Comparison of ENCODE assay signal across 8 mouse cellular contexts in the genomic region with DNA sequence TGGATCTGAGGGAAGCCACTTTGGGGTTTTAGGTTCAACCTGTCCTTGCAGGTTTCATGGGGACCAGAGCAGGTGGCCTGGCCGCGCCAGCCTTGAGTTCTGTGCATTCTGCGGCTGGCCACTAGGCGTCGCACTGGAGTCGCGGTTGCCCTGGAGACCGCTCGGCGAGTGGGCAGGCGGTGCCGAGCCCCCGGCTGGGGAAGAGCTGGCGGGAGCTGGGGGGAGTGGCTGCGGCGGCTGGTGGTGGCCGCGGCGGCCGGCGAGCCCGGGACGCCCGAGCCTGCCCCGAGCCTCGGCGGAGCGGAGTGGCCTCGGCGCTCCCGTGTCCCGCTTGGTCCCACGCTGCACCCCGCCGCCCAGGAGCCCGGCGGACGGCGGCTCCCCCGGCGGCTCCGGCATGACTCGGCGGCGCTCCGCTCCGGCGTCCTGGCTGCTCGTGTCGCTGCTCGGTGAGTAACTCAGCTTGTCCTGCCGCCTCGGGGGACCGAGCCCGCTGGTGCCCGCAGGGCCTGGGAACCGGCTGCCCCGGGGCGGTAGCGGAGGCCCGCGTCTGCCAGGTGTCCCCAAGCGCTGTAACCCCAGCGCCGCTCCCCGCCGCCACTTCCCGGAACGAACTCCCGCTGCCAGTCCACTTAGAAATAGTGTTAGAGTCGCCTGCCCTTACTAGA. TPM values are rescaled to one million over a fixed set of nuclear protein-coding genes. Genes with fewer than 3 reads are reported as not detected.
DNase-seq lines count a peak whose midpoint lies in the region; ATAC-seq and TF ChIP-seq lines count a peak whose summit lies in the region.

No protein-coding gene starts in this region.

- peak; percentile 71 to 81 for TF ChIP-seq CTCF in CH12.LX (conservative IDR thresholded peaks at IDR 0.05 in 1 of 2, IDR thresholded peaks at IDR 0.05 in 1 of 2; ENCODE audit: low read depth in 2 of 2, low read length in 2 of 2)

- peak; percentile 36 for TF ChIP-seq RAD21 in CH12.LX (IDR thresholded peaks at IDR 0.05; ENCODE audit: low read depth, low read length)

- H3K36me3 ChIP-seq in CH12.LX (replicated peaks in 1 of 2; ENCODE audit: control insufficient read depth in 1 of 2, insufficient read depth in 1 of 2, low read length in 1 of 2) = no peaks in the 10 kb centered on the region
- no peaks in the 10 kb centered on the region for H3K36me3 ChIP-seq in forebrain, embryonic 16.5 days (ENCODE audit: control insufficient read depth, insufficient read depth)
- H3K36me3 ChIP-seq in neural tube, embryonic 15.5 days = no peaks in the 10 kb centered on the region

- peak overlapping the region in 2 of 3 experiments; percentile 48 to 63 for H3K4me3 ChIP-seq in CH12.LX (replicated peaks in 1 of 3; ENCODE audit: low read depth in 2 of 3, low read length in 2 of 3, poor library complexity in 1 of 3)
- H3K4me3 ChIP-seq in forebrain, embryonic 16.5 days (replicated peaks; ENCODE audit: low read length) = peak overlapping the region; percentile 81
- H3K4me3 ChIP-seq in neural tube, embryonic 15.5 days (replicated peaks) = peak overlapping the region; percentile 79

- no peaks in the 10 kb centered on the region for H3K9me3 ChIP-seq in CH12.LX (replicated peaks; ENCODE audit: low read length)
- H3K9me3 ChIP-seq in forebrain, embryonic 16.5 days (ENCODE audit: control insufficient read depth, low read length) = no peaks in the 10 kb centered on the region
- no peaks in the 10 kb centered on the region for H3K9me3 ChIP-seq in neural tube, embryonic 15.5 days (replicated peaks)

- H3K27ac ChIP-seq in CH12.LX (ENCODE audit: insufficient read depth, low read depth) = no peak overlapping the region
- H3K27ac ChIP-seq in forebrain, embryonic 16.5 days (ENCODE audit: low read length) = peak overlapping the region; percentile 72
- peak overlapping the region; percentile 79 for H3K27ac ChIP-seq in neural tube, embryonic 15.5 days (replicated peaks)

- TF ChIP-seq POLR2A in CH12.LX (IDR thresholded peaks at IDR 0.05; ENCODE audit: low read depth, low read length) = no peak

- intact Hi-C loops in heart, postnatal 25 days (cut with DNase I) = loop anchor here (5.0 kb wide), 1 partner anchor 150 kb away; no protein-coding TSS in a partner anchor

- peak overlapping the region; percentile 74 for H3K4me2 ChIP-seq in CH12.LX (ENCODE audit: insufficient read depth, low read depth, poor library complexity, severe bottlenecking)
- H3K4me2 ChIP-seq in forebrain, embryonic 16.5 days (ENCODE audit: low read length) = peak overlapping the region; percentile 81
- H3K4me2 ChIP-seq in neural tube, embryonic 15.5 days = peak overlapping the region; percentile 96

- H3K79me2 ChIP-seq in CH12.LX (replicated peaks; ENCODE audit: control insufficient read depth, extremely low read depth, insufficient read depth, poor library complexity, severe bottlenecking) = no peaks in the 10 kb centered on the region

- 1% methylated on average over 64 of the region's 71 CpGs for WGBS in forebrain, embryonic 16.5 days
- under 1% methylated on average over 59 of the region's 71 CpGs for WGBS in neural tube, embryonic 15.5 days

- H3K27me3 ChIP-seq in CH12.LX (replicated peaks) = peaks cover 46% of the 10 kb centered on the region
- H3K27me3 ChIP-seq in forebrain, embryonic 16.5 days (replicated peaks; ENCODE audit: control insufficient read depth, insufficient read depth, low read length) = 0 out of 2 replicates have a peak, but pooled peaks cover 4% of the 10 kb centered on the region
- H3K27me3 ChIP-seq in neural tube, embryonic 15.5 days (replicated peaks) = 0 out of 2 replicates have a peak, but pooled peaks cover 6% of the 10 kb centered on the region

- in situ Hi-C loops in CH12.LX (cut with MboI; ENCODE audit: low pct_ligation_motif_present, low pct_unique_long_range_greater_than_20kb, low sequenced_read_pairs) = no loop called here

- H3K9ac ChIP-seq in CH12.LX (ENCODE audit: insufficient read depth, low read depth) = peak overlapping the region; percentile 63; the same call in 1 of the 2 replicates
- peak overlapping the region; percentile 76 for H3K9ac ChIP-seq in forebrain, embryonic 16.5 days (replicated peaks; ENCODE audit: low read depth, low read length)
- peak overlapping the region; percentile 72 for H3K9ac ChIP-seq in neural tube, embryonic 15.5 days (replicated peaks)

- no peak for TF ChIP-seq EP300 in CH12.LX (IDR thresholded peaks at IDR 0.05; ENCODE audit: low read length)

- dilution Hi-C loops in CH12.LX (cut with MboI; ENCODE audit: extremely low pct_ligation_motif_present, extremely low pct_unique_long_range_greater_than_20kb, low sequenced_read_pairs) = no loop called here

- ATAC-seq in forebrain, embryonic 16.5 days = peak; percentile 97
- peak; percentile 91 for ATAC-seq in neural tube, embryonic 15.5 days (ENCODE audit: low FRiP score)

- DNase-seq in CH12.LX (ENCODE audit: extremely low read depth) = peak; percentile 68
- peak; percentile 80 for DNase-seq in cerebellum, adult 11 months
- peak; percentile 77 for DNase-seq in heart, postnatal 25 days (ENCODE audit: low spot score)
- peak; percentile 90 for DNase-seq in layer of hippocampus, adult 11-12 months (ENCODE audit: low spot score)
- peak; percentile 88 to 90 for DNase-seq in lung, adult 18-20 months
- DNase-seq in testis, postnatal 14 days (ENCODE audit: low spot score) = peak; percentile 90

- H3K4me1 ChIP-seq in CH12.LX (ENCODE audit: control insufficient read depth in 1 of 2, insufficient read depth in 2 of 2) = peaks cover 3 to 6% of the 10 kb centered on the region in 2 experiments
- peaks cover 16% of the 10 kb centered on the region for H3K4me1 ChIP-seq in forebrain, embryonic 16.5 days (replicated peaks; ENCODE audit: control insufficient read depth, insufficient read depth, low read length)
- peaks cover 5% of the 10 kb centered on the region; the same call in 1 of the 2 replicates for H3K4me1 ChIP-seq in neural tube, embryonic 15.5 days

TF ChIP-seq in CH12.LX, 34 proteins besides CTCF, POLR2A, EP300 and RAD21:
- TF ChIP-seq MEF2A (IDR thresholded peaks at IDR 0.05; ENCODE audit: borderline replicate concordance, low read depth, low read length) (peak; percentile 18; the same call in 1 of the 2 replicates), MAFK (IDR thresholded peaks at IDR 0.05; ENCODE audit: insufficient replicate concordance, low read length) (no peak), ETS1 (conservative IDR thresholded peaks at IDR 0.05; ENCODE audit: low read depth, low read length) (no peak), MXI1 (IDR thresholded peaks at IDR 0.05; ENCODE audit: low read depth, low read length) (peak; percentile 92), UBTF (IDR thresholded peaks at IDR 0.05; ENCODE audit: low read depth, low read length) (peak; percentile 78; the same call in 1 of the 2 replicates), USF2 (conservative IDR thresholded peaks at IDR 0.05; ENCODE audit: low read depth, low read length) (no peak), SIN3A (IDR thresholded peaks at IDR 0.05; ENCODE audit: low read length) (0 out of 2 replicates have a peak, but pooled peaks have one; percentile 33), SMC3 (IDR thresholded peaks at IDR 0.05; ENCODE audit: low read depth, low read length) (peak; percentile 52)

RNA-seq across cellular contexts. Expression of gene Igsf11, which starts 9.8 kb away (rescaled TPM):
- total RNA-seq in CH12.LX (2012; rRNA removed) = not detected in 2 replicates
- 0.05 TPM in 1 of 2 replicates, not detected in the other for total RNA-seq in CH12.LX (2014; rRNA removed)
- 0.19 TPM in 1 of 2 replicates, not detected in the other for polyA plus RNA-seq in CH12.LX (2012; ENCODE audit: insufficient read length, low read depth)
- polyA plus RNA-seq in forebrain, embryonic 16.5 days (2015; fragmentation: Nextera tagmentation; extraction: Ambion mirVana) = 2.8 and 3.2 TPM in 2 replicates
- under 1 TPM; 0.47 to 0.53 TPM for total RNA-seq in heart, postnatal 25 days (2021)
- polyA plus RNA-seq in neural tube, embryonic 15.5 days (2015; fragmentation: Nextera tagmentation; extraction: Ambion mirVana) = 3.1 and 3.4 TPM in 2 replicates
